Mouse (Mus musculus) liver, embryonic 12.5 days (tissue): ENCODE results near the gene Tfg. TPM values are rescaled to one million over a fixed set of nuclear protein-coding genes. Genes with fewer than 3 reads are reported as not detected.
A peak's percentile ranks its signal among the peaks of the same experiment; 100 is the strongest.

Source experiments
- ATAC-seq: fragments of 200-750 bp; cut with Nextera tagmentation; 2 replicates; pipeline ENCODE4 v1.8.0; 2017; ENCODE audit warnings: moderate number of reproducible peaks, mild to moderate bottlenecking, moderate library complexity
- H3K27ac ChIP-seq: fragments of 300-500 bp; sonication (generic); 2 replicates; pipeline ENCODE4 v1.5.1; 2016; ENCODE audit warnings: mild to moderate bottlenecking
- H3K27me3 ChIP-seq: fragments of 300-500 bp; sonication (generic); replicated peaks from 2 replicates; pipeline ENCODE4 v1.6.1; 2016; ENCODE audit warnings: mild to moderate bottlenecking, moderate library complexity
- H3K36me3 ChIP-seq: fragments of 300-500 bp; sonication (generic); 2 replicates; pipeline ENCODE4 v1.6.1; 2016; ENCODE audit warnings: mild to moderate bottlenecking, moderate library complexity
- H3K4me1 ChIP-seq: fragments of 300-500 bp; sonication (generic); 2 replicates; pipeline ENCODE4 v1.6.1; 2016
- H3K4me2 ChIP-seq: fragments of 300-500 bp; sonication (generic); 2 replicates; pipeline ENCODE4 v1.6.1; 2016; ENCODE audit warnings: mild to moderate bottlenecking, moderate library complexity
- H3K4me3 ChIP-seq: fragments of 300-500 bp; sonication (generic); 2 replicates; pipeline ENCODE4 v1.5.1; 2016; ENCODE audit warnings: mild to moderate bottlenecking, moderate library complexity
- H3K9ac ChIP-seq: fragments of 300-500 bp; sonication (generic); 2 replicates; pipeline ENCODE4 v1.6.1; 2016; ENCODE audit warnings: mild to moderate bottlenecking, moderate library complexity
- H3K9me3 ChIP-seq: fragments of 300-500 bp; sonication (generic); replicated peaks from 2 replicates; pipeline ENCODE4 v1.6.1; 2016; ENCODE audit warnings: mild to moderate bottlenecking, moderate library complexity
- WGBS: fragments of 180-500 bp; shearing (Covaris S2); methylation state at CpG from one replicate; pipeline ENCODE4 v1.1.7; 2016; ENCODE audit not compliant: insufficient replicate concordance; 5-methylcytosine and 5-hydroxymethylcytosine counted together
- polyA plus RNA-seq: library from polyadenylated mRNA; unstranded; fragments of >200 nt; fragmentation: Nextera tagmentation; extraction: Ambion mirVana; gene quantifications from 2 replicates; pipeline ENCODE4 v1.2.1, GENCODE M21; 2016

The Tfg gene
- polyA plus RNA-seq = 94.7 and 95.9 TPM in 2 replicates

GRCm38 (mm10) chr16:56717224-56718200, at the start of gene Tfg:
Gene Tfg, minus strand, starts transcription at chr16:56717450.
- H3K4me1 ChIP-seq = peaks cover 52% of the 10 kb centered on the region
- under 1% methylated on average over 59 of the region's 62 CpGs for WGBS
- peak within 1 kb of the TSS; percentile 97 for H3K27ac ChIP-seq
- peak within 1 kb of the TSS; percentile 85 for H3K4me3 ChIP-seq
- H3K4me2 ChIP-seq = peak within 1 kb of the TSS; percentile 78
- ATAC-seq = peak; percentile 90
- peaks cover 7% of the 10 kb centered on the region for H3K36me3 ChIP-seq
- H3K9me3 ChIP-seq = no peaks in the 10 kb centered on the region
- peak within 1 kb of the TSS; percentile 96 for H3K9ac ChIP-seq
- no peaks in the 10 kb centered on the region for H3K27me3 ChIP-seq

- no peaks in the 10 kb centered on the region for H3K9me3 ChIP-seq
- no peak overlapping the region for H3K27ac ChIP-seq
- H3K9ac ChIP-seq = no peak overlapping the region
- no peak overlapping the region for H3K4me2 ChIP-seq
- no peaks in the 10 kb centered on the region for H3K36me3 ChIP-seq
- no peaks in the 10 kb centered on the region for H3K27me3 ChIP-seq
- no peak overlapping the region for H3K4me3 ChIP-seq
- ATAC-seq = no peak
- no peaks in the 10 kb centered on the region for H3K4me1 ChIP-seq
- 21% methylated on average over 1 of the region's 1 CpGs for WGBS
Measured at GRCm38 (mm10) chr16:56729060-56729459, 11.8 kb upstream of the Tfg start.

- WGBS = 80% methylated on average over 10 of the region's 10 CpGs
- H3K4me2 ChIP-seq = no peak overlapping the region
Measured at GRCm38 (mm10) chr16:56724927-56725326, 7.7 kb upstream of the Tfg start.

GRCm38 (mm10) chr16:56722357-56722756, 5.1 kb upstream of the Tfg start:
- no peak for ATAC-seq
- peaks cover 34% of the 10 kb centered on the region for H3K4me1 ChIP-seq
- no peaks in the 10 kb centered on the region for H3K9me3 ChIP-seq
- no peak overlapping the region for H3K4me3 ChIP-seq
- H3K27me3 ChIP-seq = no peaks in the 10 kb centered on the region
- H3K36me3 ChIP-seq = no peaks in the 10 kb centered on the region
- no peak overlapping the region for H3K4me2 ChIP-seq
- no peak overlapping the region for H3K27ac ChIP-seq
- H3K9ac ChIP-seq = no peak overlapping the region
- whole genome bisulfite sequencing = 61% methylated on average over 4 of the region's 4 CpGs

More at GRCm38 (mm10) chr16:56724927-56725326, 7.7 kb upstream of the Tfg start:
- H3K27ac ChIP-seq = no peak overlapping the region
- H3K4me1 ChIP-seq = peaks cover 15% of the 10 kb centered on the region; the same call in 1 of the 2 replicates
- no peaks in the 10 kb centered on the region for H3K9me3 ChIP-seq
- no peak overlapping the region for H3K4me3 ChIP-seq
- no peak for ATAC-seq
- H3K36me3 ChIP-seq = no peaks in the 10 kb centered on the region
- no peak overlapping the region for H3K9ac ChIP-seq
- no peaks in the 10 kb centered on the region for H3K27me3 ChIP-seq

GRCm38 (mm10) chr16:56719031-56719430, 1.8 kb upstream of the Tfg start:
- H3K4me1 ChIP-seq = peaks cover 52% of the 10 kb centered on the region
- peak overlapping the region; percentile 19; the same call in 1 of the 2 replicates for H3K4me3 ChIP-seq
- H3K9ac ChIP-seq = no peak overlapping the region

GRCm38 (mm10) chr16:56716557-56717179, 582 bp downstream of the Tfg start:
- peaks cover 16% of the 10 kb centered on the region for H3K36me3 ChIP-seq
- 0% methylated on average over 34 of the region's 38 CpGs for WGBS
- peaks cover 51% of the 10 kb centered on the region for H3K4me1 ChIP-seq
- no peaks in the 10 kb centered on the region for H3K9me3 ChIP-seq
- H3K4me3 ChIP-seq = peak overlapping the region; percentile 85
- H3K27ac ChIP-seq = peak overlapping the region; percentile 97
- H3K4me2 ChIP-seq = peak overlapping the region; percentile 78
- H3K27me3 ChIP-seq = no peaks in the 10 kb centered on the region
- peak overlapping the region; percentile 96 for H3K9ac ChIP-seq
- peak; percentile 54 for ATAC-seq

More at GRCm38 (mm10) chr16:56719031-56719430, 1.8 kb upstream of the Tfg start:
- peak overlapping the region; percentile 78 for H3K4me2 ChIP-seq
- ATAC-seq = peak; percentile 74
- H3K36me3 ChIP-seq = no peaks in the 10 kb centered on the region
- no peaks in the 10 kb centered on the region for H3K9me3 ChIP-seq
- H3K27ac ChIP-seq = peak overlapping the region; percentile 97
- H3K27me3 ChIP-seq = no peaks in the 10 kb centered on the region

- Histone ChIP-seq H3K9ac (peak overlapping the region; percentile 96), H3K27ac (peak overlapping the region; percentile 97; the same call in 1 of the 2 replicates), H3K36me3 (peaks cover 27% of the 10 kb centered on the region), H3K9me3 (no peaks in the 10 kb centered on the region), H3K4me2 (peak overlapping the region; percentile 78), H3K4me1 (peaks cover 43% of the 10 kb centered on the region), H3K4me3 (peak overlapping the region; percentile 85), H3K27me3 (no peaks in the 10 kb centered on the region)
- 28% methylated on average over 3 of the region's 3 CpGs for WGBS
- no peak for ATAC-seq
Measured at GRCm38 (mm10) chr16:56715608-56716007, 1.6 kb downstream of the Tfg start.

GRCm38 (mm10) chr16:56710071-56710470, 7.2 kb downstream of the Tfg start:
- Histone ChIP-seq H3K4me2 (no peak overlapping the region), H3K27me3 (no peaks in the 10 kb centered on the region), H3K27ac (no peak overlapping the region), H3K4me3 (no peak overlapping the region), H3K9me3 (no peaks in the 10 kb centered on the region), H3K9ac (no peak overlapping the region), H3K4me1 (peaks cover 5% of the 10 kb centered on the region), H3K36me3 (peaks cover 70% of the 10 kb centered on the region)
- WGBS = 89% methylated on average over 3 of the region's 3 CpGs
- no peak for ATAC-seq

- WGBS = 83% methylated on average over 3 of the region's 3 CpGs
- Histone ChIP-seq H3K27me3 (no peaks in the 10 kb centered on the region), H3K4me3 (no peak overlapping the region), H3K27ac (no peak overlapping the region), H3K4me1 (no peaks in the 10 kb centered on the region), H3K9me3 (no peaks in the 10 kb centered on the region), H3K4me2 (no peak overlapping the region), H3K36me3 (peaks cover 75% of the 10 kb centered on the region), H3K9ac (no peak overlapping the region)
- no peak for ATAC-seq
Measured at GRCm38 (mm10) chr16:56705731-56706130, 11.5 kb downstream of the Tfg start.

GRCm38 (mm10) chr16:56700898-56701297, 16.4 kb downstream of the Tfg start:
- H3K4me2 ChIP-seq = no peak overlapping the region
- 81% methylated on average over 3 of the region's 3 CpGs for WGBS
- no peak overlapping the region for H3K4me3 ChIP-seq
- no peaks in the 10 kb centered on the region for H3K4me1 ChIP-seq
- no peak overlapping the region for H3K9ac ChIP-seq
- peaks cover 67% of the 10 kb centered on the region for H3K36me3 ChIP-seq
- no peak overlapping the region for H3K27ac ChIP-seq
- no peaks in the 10 kb centered on the region for H3K27me3 ChIP-seq
- no peaks in the 10 kb centered on the region for H3K9me3 ChIP-seq
- no peak for ATAC-seq

- peaks cover 73% of the 10 kb centered on the region for H3K36me3 ChIP-seq
- no peak overlapping the region for H3K9ac ChIP-seq
- no peak overlapping the region for H3K27ac ChIP-seq
- WGBS = 75% methylated on average over 2 of the region's 2 CpGs
- no peaks in the 10 kb centered on the region for H3K4me1 ChIP-seq
- no peak overlapping the region for H3K4me2 ChIP-seq
- H3K27me3 ChIP-seq = no peaks in the 10 kb centered on the region
- no peak overlapping the region for H3K4me3 ChIP-seq
- ATAC-seq = no peak
- no peaks in the 10 kb centered on the region for H3K9me3 ChIP-seq
Measured at GRCm38 (mm10) chr16:56696448-56696847, 20.8 kb downstream of the Tfg start.

- Histone ChIP-seq H3K4me2 (no peak overlapping the region), H3K4me3 (no peak overlapping the region), H3K27me3 (no peaks in the 10 kb centered on the region), H3K27ac (no peak overlapping the region), H3K4me1 (no peaks in the 10 kb centered on the region), H3K36me3 (peaks cover 72% of the 10 kb centered on the region), H3K9me3 (no peaks in the 10 kb centered on the region), H3K9ac (no peak overlapping the region)
- no peak for ATAC-seq
- WGBS = 88% methylated on average over 7 of the region's 7 CpGs
Measured at GRCm38 (mm10) chr16:56690715-56691114, 26.5 kb downstream of the Tfg start.
